8 mouse cellular contexts compared by ENCODE assay signal in the genomic region with DNA sequence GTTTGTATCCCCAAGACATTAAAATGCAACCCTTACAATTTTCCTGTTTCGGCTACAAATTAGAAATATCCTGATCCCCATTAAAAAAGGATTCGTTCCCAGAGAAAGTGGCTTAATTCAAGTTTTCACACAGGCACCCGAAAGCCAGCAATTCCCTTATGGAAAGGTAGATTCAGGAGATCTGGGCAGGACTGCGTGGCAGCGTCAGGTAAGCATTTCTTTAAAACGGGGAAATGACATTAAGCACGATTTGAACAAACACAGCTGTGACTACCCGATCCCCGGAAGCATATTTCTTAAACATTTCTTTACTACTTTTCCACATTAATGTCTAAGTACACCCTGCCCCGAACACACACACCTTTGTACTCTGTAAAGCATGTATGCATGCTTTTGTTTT. TPM values are rescaled to one million over a fixed set of nuclear protein-coding genes. Genes with fewer than 3 reads are reported as not detected.
A peak's percentile ranks its signal among the peaks of the same experiment; 100 is the strongest.
DNase-seq lines count a peak whose midpoint lies in the region; ATAC-seq and TF ChIP-seq lines count a peak whose summit lies in the region.

No protein-coding gene starts in this region.

- no peaks in the 10 kb centered on the region for H3K9me3 ChIP-seq in hindbrain, embryonic 16.5 days (ENCODE audit: control insufficient read depth, low read length)

- no peaks in the 10 kb centered on the region for H3K27me3 ChIP-seq in kidney, adult 2 months (replicated peaks; ENCODE audit: control insufficient read depth, insufficient read depth, low read length)
- H3K27me3 ChIP-seq in hindbrain, embryonic 16.5 days (replicated peaks; ENCODE audit: control insufficient read depth, insufficient read depth, low read length): no peaks in the 10 kb centered on the region
- no peaks in the 10 kb centered on the region for H3K27me3 ChIP-seq in myocyte (ENCODE audit: control insufficient read depth, insufficient read depth, insufficient read length)

- peak overlapping the region; percentile 60 for H3K4me3 ChIP-seq in kidney, adult 2 months (ENCODE audit: insufficient read depth, low read depth, low read length)
- H3K4me3 ChIP-seq in brown adipose tissue, adult 24 weeks (ENCODE audit: insufficient read depth, low read depth, low read length): peak overlapping the region; percentile 57
- H3K4me3 ChIP-seq in hindbrain, embryonic 16.5 days (ENCODE audit: low read length): peak overlapping the region; percentile 95
- peak overlapping the region; percentile 63 for H3K4me3 ChIP-seq in myocyte

- peaks cover 2% of the 10 kb centered on the region; the same call in 1 of the 2 replicates for H3K36me3 ChIP-seq in kidney, adult 2 months (ENCODE audit: control insufficient read depth, insufficient read depth, low read length)
- H3K36me3 ChIP-seq in hindbrain, embryonic 16.5 days (ENCODE audit: control insufficient read depth, insufficient read depth, low read length): peaks cover 2% of the 10 kb centered on the region; the same call in 1 of the 2 replicates
- peaks cover 21% of the 10 kb centered on the region for H3K36me3 ChIP-seq in myocyte (ENCODE audit: control insufficient read depth, insufficient read depth)

- peak overlapping the region; percentile 81 for H3K9ac ChIP-seq in hindbrain, embryonic 16.5 days (ENCODE audit: low read depth, low read length)

- DNase-seq in kidney, adult 2 months: no peak
- DNase-seq in kidney, postnatal 25 days: no peak
- no peak for DNase-seq in gastrocnemius, postnatal 10 days
- DNase-seq in spleen, postnatal 14 days (ENCODE audit: low spot score in 2 of 2): no peak
- no peak for DNase-seq in B cell, adult 2 months

- H3K4me1 ChIP-seq in kidney, adult 2 months (ENCODE audit: control insufficient read depth, insufficient read depth, low read length): peaks cover 7% of the 10 kb centered on the region; the same call in 1 of the 2 replicates
- H3K4me1 ChIP-seq in brown adipose tissue, adult 24 weeks (ENCODE audit: control insufficient read depth, insufficient read depth, insufficient read length, low read length): peaks cover 4% of the 10 kb centered on the region
- peaks cover 18% of the 10 kb centered on the region for H3K4me1 ChIP-seq in hindbrain, embryonic 16.5 days (ENCODE audit: control insufficient read depth, insufficient read depth, low read depth, low read length)

- peak overlapping the region; percentile 58 for H3K27ac ChIP-seq in kidney, adult 2 months (ENCODE audit: insufficient read depth, low read depth, low read length)
- H3K27ac ChIP-seq in brown adipose tissue, adult 24 weeks (replicated peaks; ENCODE audit: low read depth, low read length): peak overlapping the region; percentile 29
- peak overlapping the region; percentile 96 for H3K27ac ChIP-seq in hindbrain, embryonic 16.5 days (ENCODE audit: low read depth, low read length)

- no peak for TF ChIP-seq POLR2A in kidney, adult 2 months (IDR thresholded peaks at IDR 0.05; ENCODE audit: low read depth, low read length)
- no peak for TF ChIP-seq POLR2A in myocyte (IDR thresholded peaks at IDR 0.05; ENCODE audit: insufficient read length, low read depth)

- WGBS in kidney, adult 2 months: 5% methylated on average over 10 of the region's 10 CpGs
- 3% methylated on average over 10 of the region's 10 CpGs for WGBS in hindbrain, embryonic 16.5 days

- ATAC-seq in hindbrain, embryonic 16.5 days: no peak

- H3ac ChIP-seq in myocyte (ENCODE audit: control insufficient read depth, insufficient read length): no peak overlapping the region

- no peak for TF ChIP-seq CTCF in kidney, adult 2 months (conservative IDR thresholded peaks at IDR 0.05; ENCODE audit: insufficient read depth, insufficient read length, low read depth, low read length)

- peaks cover 37% of the 10 kb centered on the region for H3K79me2 ChIP-seq in myocyte (ENCODE audit: control insufficient read depth, insufficient read depth)

- peak overlapping the region; percentile 67 for H3K4me2 ChIP-seq in hindbrain, embryonic 16.5 days (ENCODE audit: low read length)
- H3K4me2 ChIP-seq in myocyte (ENCODE audit: low read depth): peak overlapping the region; percentile 82

TF ChIP-seq in myocyte, 11 proteins besides CTCF, POLR2A, EP300 and RAD21:
- no peak for TF ChIP-seq POLR2AphosphoS2 (IDR thresholded peaks at IDR 0.05; ENCODE audit: insufficient read length, low read depth)
- TF ChIP-seq MAX (IDR thresholded peaks at IDR 0.05; ENCODE audit: low read depth): no peak
- TF ChIP-seq TCF3 (IDR thresholded peaks at IDR 0.05; ENCODE audit: insufficient read length, low read depth): no peak
- no peak for TF ChIP-seq TCF12 (IDR thresholded peaks at IDR 0.05; ENCODE audit: insufficient read depth, poor library complexity, severe bottlenecking)
- TF ChIP-seq SRF (IDR thresholded peaks at IDR 0.05; ENCODE audit: control insufficient read depth, insufficient read length, low read depth): no peak
- TF ChIP-seq USF1 (IDR thresholded peaks at IDR 0.05; ENCODE audit: low read depth): no peak
- TF ChIP-seq E2F4 (IDR thresholded peaks at IDR 0.05; ENCODE audit: insufficient read depth): no peak
- TF ChIP-seq MYOD1 (IDR thresholded peaks at IDR 0.05; ENCODE audit: control insufficient read depth in 1 of 3, insufficient read length in 2 of 3, low read depth in 2 of 3): no peak
- no peak for TF ChIP-seq REST (IDR thresholded peaks at IDR 0.05; ENCODE audit: insufficient read depth, insufficient read length)
- no peak for TF ChIP-seq MYOG (IDR thresholded peaks at IDR 0.05; ENCODE audit: control insufficient read depth in 1 of 3, insufficient read depth in 1 of 3, insufficient read length in 2 of 3, low read depth in 2 of 3)
- no peak for TF ChIP-seq CEBPB (IDR thresholded peaks at IDR 0.05; ENCODE audit: insufficient read depth, poor library complexity, severe bottlenecking)

RNA-seq across cellular contexts. Expression of gene Ywhaq, which starts 0.6 kb away (rescaled TPM):
- polyA plus RNA-seq in kidney, adult 2 months (2012; rRNA removed): 71.7 and 83.4 TPM in 2 replicates
- polyA plus RNA-seq in brown adipose tissue, adult 24 weeks (2012; ENCODE audit: insufficient read depth, insufficient read length, missing spikeins): 205 and 216 TPM in 2 replicates
- 1,107 and 1,184 TPM in 2 replicates for polyA plus RNA-seq in hindbrain, embryonic 16.5 days (2015; fragmentation: Nextera tagmentation; extraction: Ambion mirVana)
- 156 TPM for polyA plus RNA-seq in myocyte (2012; fragmentation: generic; extraction: Trizol)
- 10 to 100 TPM; 81.9 to 99.8 TPM for total RNA-seq in gastrocnemius, postnatal 10 days (2021)

RNA-seq across cellular contexts. Expression of gene Adam17, which starts 44.7 kb away (rescaled TPM):
- polyA plus RNA-seq in kidney, adult 2 months (2012; rRNA removed): 15.8 and 19.1 TPM in 2 replicates
- 14.9 and 15.6 TPM in 2 replicates for polyA plus RNA-seq in brown adipose tissue, adult 24 weeks (2012; ENCODE audit: insufficient read depth, insufficient read length, missing spikeins)
- 17.0 and 20.6 TPM in 2 replicates for polyA plus RNA-seq in hindbrain, embryonic 16.5 days (2015; fragmentation: Nextera tagmentation; extraction: Ambion mirVana)
- polyA plus RNA-seq in myocyte (2012; fragmentation: generic; extraction: Trizol): 13.4 TPM
- total RNA-seq in gastrocnemius, postnatal 10 days (2021): 10 to 100 TPM; 31.2 to 36.6 TPM

Comparison
In these comparisons a context has a peak if more than half of its experiments do, and no peak if none do; other contexts are left out.
1. H3K27ac ChIP-seq: peak in every context shown above with its lines; median percentile 96 in hindbrain, embryonic 16.5 days; 58 in kidney, adult 2 months; 29 in brown adipose tissue, adult 24 weeks.